Mouse (Mus musculus) liver, adult 2 months (tissue): ENCODE data around the gene Rundc1. TPM values are rescaled to one million over a fixed set of nuclear protein-coding genes. Genes with fewer than 3 reads are reported as not detected.
"Not testable (repeated sequence)": the region's sequence is repeated elsewhere in the genome, so short reads cannot be mapped to it uniquely, and the experiment has no call there.

Source experiments
- DNase-seq: peaks from one replicate; pipeline ENCODE4 v3.0.0-alpha.2; 2011; ENCODE audit warnings: low read depth, low spot score; ENCODE audit errors: extremely low read depth
- H3K27ac ChIP-seq: fragments of 200-500 bp; replicated peaks from 2 replicates; pipeline ENCODE4 v1.5.1; 2012; ENCODE audit warnings: low read depth, mild to moderate bottlenecking, control low read depth, inconsistent platforms, low read length; ENCODE audit not compliant: insufficient read depth
- H3K27me3 ChIP-seq: fragments of 200-500 bp; 2 replicates; pipeline ENCODE4 v1.6.1; 2012; ENCODE audit warnings: mild to moderate bottlenecking, moderate library complexity, low read length, inconsistent platforms; ENCODE audit not compliant: control insufficient read depth, insufficient read depth
- H3K36me3 ChIP-seq: fragments of 200-500 bp; 2 replicates; pipeline ENCODE4 v1.6.1; 2012; ENCODE audit warnings: low read length, inconsistent platforms; ENCODE audit not compliant: control insufficient read depth, insufficient read depth
- H3K4me1 ChIP-seq: fragments of 200-500 bp; 2 replicates; pipeline ENCODE4 v1.6.1; 2011; ENCODE audit warnings: low read length; ENCODE audit not compliant: control insufficient read depth, insufficient read depth
- H3K4me3 ChIP-seq: fragments of 200-500 bp; 2 replicates; pipeline ENCODE4 v1.5.1; 2011; ENCODE audit warnings: low read depth, mild to moderate bottlenecking, control low read depth, low read length, moderate library complexity; ENCODE audit not compliant: insufficient read depth
- H3K79me2 ChIP-seq: fragments of 200-500 bp; 2 replicates; pipeline ENCODE4 v1.6.1; 2012; ENCODE audit warnings: inconsistent platforms, mild to moderate bottlenecking, low read length, moderate library complexity; ENCODE audit not compliant: control insufficient read depth, insufficient read depth
- H3K9ac ChIP-seq: fragments of 200-500 bp; 2 replicates; pipeline ENCODE4 v1.6.1; 2012; ENCODE audit warnings: low read depth, mild to moderate bottlenecking, control low read depth, inconsistent platforms, low read length
- CTCF ChIP-seq: fragments of 200-500 bp; IDR thresholded peaks from 2 replicates; pipeline ENCODE4 v1.5.1; 2011; ENCODE audit warnings: low read depth, low read length, control low read depth
- POLR2A ChIP-seq: fragments of 200-500 bp; IDR thresholded peaks from 2 replicates; pipeline ENCODE4 v1.6.1; 2011; ENCODE audit warnings: low read length, control low read depth; ENCODE audit not compliant: insufficient read depth; ENCODE audit errors: extremely low read depth
- WGBS: fragments of 180-500 bp; shearing (Covaris S2); methylation state at CpG from one replicate; pipeline ENCODE4 v1.1.7; 2018; 5-methylcytosine and 5-hydroxymethylcytosine counted together
- polyA plus RNA-seq: library from polyadenylated mRNA; depleted of rRNA; stranded (reverse); fragments of >200 nt; gene quantifications from 2 replicates; pipeline ENCODE4 v1.2.3, GENCODE M21; 2012
- total RNA-seq: library from RNA; depleted of rRNA; stranded (reverse); fragments of >200 nt; gene quantifications from 2 replicates; pipeline ENCODE4 v1.2.3, GENCODE M21; 2014

The Rundc1 gene
- total and polyA plus RNA-seq, 2 experiments: 3.1 to 8.6 TPM

DNA sequence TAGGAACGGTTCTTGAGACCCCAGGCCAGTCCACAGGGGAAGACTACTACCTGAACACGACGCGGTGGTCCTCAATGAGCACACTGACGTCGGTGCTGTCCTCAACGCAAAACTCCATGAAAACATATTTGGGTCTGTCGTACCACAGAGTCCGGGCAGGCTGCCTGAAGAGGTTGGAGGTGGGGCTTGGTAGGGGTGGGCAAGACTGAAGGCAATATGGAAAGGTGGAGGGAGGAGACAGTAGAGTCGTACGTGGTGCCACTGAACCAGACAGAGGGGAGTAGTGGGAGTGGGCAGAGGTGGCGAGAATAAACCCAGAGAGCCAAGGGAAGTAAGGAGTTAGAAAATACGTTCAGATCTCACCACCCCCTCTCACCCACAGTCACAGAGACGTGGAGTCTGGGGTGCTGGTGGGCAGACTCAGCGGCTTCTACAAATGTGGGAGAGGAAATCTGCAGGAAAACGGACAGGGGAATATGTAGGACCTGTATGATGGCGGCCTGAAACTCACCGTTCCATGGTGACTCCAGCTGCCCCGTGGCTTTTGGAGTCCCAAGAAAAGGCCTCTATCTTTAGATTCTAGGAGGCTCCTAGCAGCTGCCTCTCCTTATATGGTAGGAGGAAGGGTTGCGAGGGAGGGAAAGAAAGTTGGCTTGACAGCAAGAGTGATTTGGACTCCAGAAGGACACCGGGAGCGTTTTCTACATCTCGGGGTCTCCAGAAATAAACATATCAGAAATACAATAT lies 607 bp upstream of the Rundc1 start, which contains the start of gene Gm27029:
Gene Gm27029 (minus strand): TSS at position 692 of the 747 bp plus-strand sequence.
- TF ChIP-seq CTCF (no peak), POLR2A (no peak)
- peak within 1 kb of the TSS; percentile 72 for H3K27ac ChIP-seq
- peak within 1 kb of the TSS; percentile 97 for H3K4me3 ChIP-seq
- DNase-seq: no peak
- peaks cover 11% of the 10 kb centered on the region; the same call in 1 of the 2 replicates for H3K79me2 ChIP-seq
- peaks cover 14% of the 10 kb centered on the region for H3K4me1 ChIP-seq
- H3K36me3 ChIP-seq: no peaks in the 10 kb centered on the region
- H3K9ac ChIP-seq: peak within 1 kb of the TSS; percentile 95
- H3K27me3 ChIP-seq: no peaks in the 10 kb centered on the region
- WGBS: 10% methylated on average over 23 of the region's 23 CpGs

DNA sequence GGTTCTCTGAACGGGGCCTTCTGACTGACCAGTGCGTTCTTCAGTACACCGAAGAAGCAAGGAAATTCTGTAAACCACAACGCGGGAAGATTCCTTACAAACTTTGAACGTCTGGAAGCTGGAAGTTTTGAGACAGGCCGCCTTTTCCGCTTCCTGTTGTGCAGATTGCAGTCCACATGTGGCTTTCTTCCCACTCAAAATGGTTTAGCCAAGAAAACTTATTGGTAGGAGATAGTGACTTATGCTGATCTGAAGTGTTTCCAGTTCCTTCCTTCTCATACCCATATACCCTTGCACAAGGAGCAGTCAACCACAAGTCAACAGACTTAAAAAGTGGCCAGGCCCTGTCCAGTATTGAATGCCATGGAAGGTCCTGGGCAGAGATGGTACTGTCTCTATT lies 1.3 kb downstream of the Rundc1 start:
- no peak for TF ChIP-seq POLR2A
- no peak for TF ChIP-seq CTCF
- H3K27ac ChIP-seq: no peak overlapping the region
- peaks cover 11% of the 10 kb centered on the region; the same call in 1 of the 2 replicates for H3K79me2 ChIP-seq
- DNase-seq: no peak
- no peaks in the 10 kb centered on the region for H3K27me3 ChIP-seq
- H3K4me1 ChIP-seq: peaks cover 14% of the 10 kb centered on the region
- peaks cover 10% of the 10 kb centered on the region for H3K36me3 ChIP-seq
- H3K4me3 ChIP-seq: peak overlapping the region; percentile 17; the same call in 1 of the 2 replicates
- no peak overlapping the region for H3K9ac ChIP-seq
- WGBS: 61% methylated on average over 8 of the region's 8 CpGs

- TF ChIP-seq CTCF: no peak
- no peak for TF ChIP-seq POLR2A
- 93% methylated on average over 9 of the region's 9 CpGs for WGBS
- H3K4me3 ChIP-seq: no peak overlapping the region
- peaks cover 3% of the 10 kb centered on the region for H3K4me1 ChIP-seq
- H3K27ac ChIP-seq: no peak overlapping the region
- no peak for DNase-seq
- H3K79me2 ChIP-seq: no peaks in the 10 kb centered on the region; the same call in 1 of the 2 replicates
- H3K27me3 ChIP-seq: no peaks in the 10 kb centered on the region
- H3K36me3 ChIP-seq: peaks cover 24% of the 10 kb centered on the region
- H3K9ac ChIP-seq: no peak overlapping the region
These were observed 6.4 kb downstream of the Rundc1 start for GRCm38 (mm10) chr11:101431327-101431726.

DNA sequence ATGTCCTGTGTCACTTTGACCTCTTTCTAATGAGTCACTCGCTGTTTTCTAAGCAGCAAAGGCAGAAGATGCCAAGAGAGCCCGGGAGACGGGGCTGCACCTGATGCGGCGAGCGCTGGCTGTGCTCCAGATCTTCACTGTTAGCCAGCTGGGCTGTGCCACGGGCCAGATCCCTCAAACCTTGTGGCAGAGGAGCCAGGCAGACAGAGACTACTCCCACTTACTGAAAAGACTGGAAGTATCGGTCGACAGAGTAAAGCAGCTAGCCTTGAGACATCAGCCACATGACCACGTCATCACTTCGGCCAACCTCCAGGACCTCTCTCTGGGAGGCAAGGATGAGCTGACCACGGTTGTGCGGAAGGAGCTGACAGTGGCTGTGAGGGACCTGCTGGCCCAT lies 8.5 kb downstream of the Rundc1 start:
- Histone ChIP-seq H3K4me1 (no peaks in the 10 kb centered on the region), H3K9ac (no peak overlapping the region), H3K36me3 (peaks cover 24% of the 10 kb centered on the region), H3K27ac (no peak overlapping the region), H3K4me3 (no peak overlapping the region), H3K27me3 (no peaks in the 10 kb centered on the region), H3K79me2 (no peaks in the 10 kb centered on the region; the same call in 1 of the 2 replicates)
- 78% methylated on average over 13 of the region's 13 CpGs for WGBS
- no peak for DNase-seq
- no peak for TF ChIP-seq POLR2A
- TF ChIP-seq CTCF: no peak

GRCm38 (mm10) chr11:101435831-101436230 lies 10.9 kb downstream of the Rundc1 start:
- no peak for TF ChIP-seq CTCF
- H3K27me3 ChIP-seq: no peaks in the 10 kb centered on the region
- no peak overlapping the region for H3K27ac ChIP-seq
- no peak for DNase-seq
- WGBS: 80% methylated on average over 4 of the region's 4 CpGs
- no peak overlapping the region for H3K9ac ChIP-seq
- no peaks in the 10 kb centered on the region for H3K79me2 ChIP-seq
- peaks cover 18% of the 10 kb centered on the region for H3K36me3 ChIP-seq
- H3K4me1 ChIP-seq: no peaks in the 10 kb centered on the region
- no peak overlapping the region for H3K4me3 ChIP-seq

DNA sequence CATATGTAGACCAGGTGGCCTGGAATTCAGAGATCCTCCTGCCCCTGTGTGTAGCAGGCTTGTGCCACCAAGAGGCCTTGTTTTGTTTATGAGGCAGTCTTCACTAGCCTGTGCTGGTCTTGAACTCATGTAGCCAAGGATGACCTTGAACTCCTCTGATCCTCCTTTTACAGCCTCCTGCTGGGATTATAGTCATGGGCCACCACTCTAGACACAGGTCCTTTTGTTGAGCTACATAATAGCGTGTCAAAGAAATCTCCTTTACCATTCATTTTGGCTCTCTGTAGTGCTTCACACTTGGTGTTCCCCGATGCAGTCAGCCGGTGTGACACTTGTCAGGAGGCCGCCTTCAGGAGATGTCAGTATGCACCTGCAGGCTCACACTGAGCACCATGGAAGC lies 12.0 kb downstream of the Rundc1 start:
- no peak overlapping the region for H3K9ac ChIP-seq
- TF ChIP-seq POLR2A (no peak), CTCF (no peak)
- peaks cover 11% of the 10 kb centered on the region for H3K36me3 ChIP-seq
- WGBS: 94% methylated on average over 4 of the region's 4 CpGs
- no peak overlapping the region for H3K4me3 ChIP-seq
- no peaks in the 10 kb centered on the region for H3K4me1 ChIP-seq
- no peaks in the 10 kb centered on the region for H3K27me3 ChIP-seq
- no peaks in the 10 kb centered on the region for H3K79me2 ChIP-seq
- no peak overlapping the region for H3K27ac ChIP-seq
- DNase-seq: no peak

GRCm38 (mm10) chr11:101438006-101438405 lies 13.1 kb downstream of the Rundc1 start:
- not testable (repeated sequence) for H3K27me3 ChIP-seq, H3K9ac ChIP-seq, H3K4me3 ChIP-seq, H3K27ac ChIP-seq, H3K36me3 ChIP-seq, DNase-seq, H3K79me2 ChIP-seq, H3K4me1 ChIP-seq
- WGBS: 52% methylated on average over 3 of the region's 3 CpGs

DNA sequence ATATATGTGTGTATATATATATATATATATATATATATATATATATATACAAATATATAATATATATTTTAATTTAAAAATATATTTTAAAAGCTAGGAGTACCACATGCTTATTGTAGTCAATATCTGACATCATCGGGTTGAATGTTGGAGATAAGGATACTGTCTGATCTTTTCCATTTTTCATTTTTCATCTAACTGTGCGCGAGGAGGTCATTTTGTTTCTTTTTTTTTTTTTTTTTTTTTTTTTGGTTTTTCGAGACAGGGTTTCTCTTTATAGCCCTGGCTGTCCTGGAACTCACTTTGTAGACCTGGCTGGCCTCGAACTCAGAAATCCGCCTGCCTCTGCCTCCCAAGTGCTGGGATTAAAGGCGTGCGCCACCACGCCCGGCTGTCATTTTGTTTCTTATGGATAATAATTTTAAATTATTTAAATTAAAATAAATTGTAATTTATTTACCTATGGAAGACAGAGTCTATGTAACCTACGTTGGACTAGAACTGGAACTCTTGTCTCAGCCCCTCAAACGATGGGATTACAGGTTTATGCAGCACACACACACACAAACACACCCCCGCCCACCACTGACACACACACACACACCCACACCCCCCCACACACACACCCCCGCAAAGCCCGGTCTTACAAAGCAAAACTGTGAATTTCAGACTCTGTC lies 16.7 kb downstream of the Rundc1 start:
- H3K9ac ChIP-seq: peak overlapping the region; percentile 60; the same call in 1 of the 2 replicates

More for the DNA sequence above, 16.7 kb downstream of the Rundc1 start:
- WGBS: 34% methylated on average over 15 of the region's 15 CpGs
- H3K27ac ChIP-seq, H3K27me3 ChIP-seq, DNase-seq, H3K79me2 ChIP-seq: not testable (repeated sequence)
- Histone ChIP-seq H3K36me3 (peaks cover 17% of the 10 kb centered on the region), H3K4me1 (peaks cover 10% of the 10 kb centered on the region), H3K4me3 (0 out of 2 replicates have a peak overlapping the region, but pooled peaks have one; percentile 15)
